Mouse (Mus musculus) bone marrow macrophage, adult 2 months (primary cell): ENCODE measurements at regions not wholly inside any gene's neighbourhood (a gene's known extent, or its start where the extent isn't known, plus 50 kb on each side); places are given as distances from the start of the nearest gene placed in this dataset.
"Not testable (repeated sequence)": the region's sequence is repeated elsewhere in the genome, so short reads cannot be mapped to it uniquely, and the experiment has no call there.

Experiments
- CTCF ChIP-seq: IDR thresholded peaks from 2 replicates; pipeline ENCODE4 v1.5.1; 2012; ENCODE audit warnings: low read depth, mild to moderate bottlenecking, low read length, moderate library complexity
- POLR2A ChIP-seq: IDR thresholded peaks from 2 replicates; pipeline ENCODE4 v1.6.1; 2012; ENCODE audit warnings: mild to moderate bottlenecking, low read depth, low read length, borderline replicate concordance

GRCm38 (mm10) chr8:20135626-20136025, 227.4 kb downstream of the Gm15319 start:
- TF ChIP-seq CTCF, POLR2A: not testable (repeated sequence)
